ENCODE assay signal across 8 mouse cellular contexts in the genomic region with DNA sequence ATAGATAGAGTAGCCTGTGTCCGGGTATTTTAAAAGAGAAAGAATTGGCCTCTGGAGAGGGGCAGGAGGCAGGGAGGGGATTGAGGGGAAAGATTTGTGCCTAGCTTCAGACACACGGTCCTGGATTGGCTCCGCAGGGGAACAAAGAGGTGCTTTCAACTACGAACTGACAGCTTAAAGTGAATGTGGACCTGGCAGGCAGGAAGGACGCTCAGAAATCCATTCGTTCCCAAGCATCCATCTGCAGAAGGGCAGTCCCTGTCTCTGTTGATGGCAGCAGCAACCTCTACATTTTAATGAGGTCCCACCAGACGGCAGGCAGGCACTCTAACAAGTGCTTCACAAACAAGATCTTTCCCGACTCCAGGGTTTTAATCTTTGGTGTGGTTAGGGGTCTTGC. TPM values are rescaled to one million over a fixed set of nuclear protein-coding genes. Genes with fewer than 3 reads are reported as not detected.
A peak's percentile ranks its signal among the peaks of the same experiment; 100 is the strongest.
DNase-seq lines count a peak whose midpoint lies in the region; ATAC-seq and TF ChIP-seq lines count a peak whose summit lies in the region.

No protein-coding gene starts in this region.

- TF ChIP-seq CTCF in left cerebral cortex, adult 2 months (IDR thresholded peaks at IDR 0.05), result no peak

- H3K27ac ChIP-seq in left cerebral cortex, adult 2 months, result peak overlapping the region; percentile 36; the same call in 1 of the 2 replicates
- peak overlapping the region; percentile 77 for H3K27ac ChIP-seq in embryonic facial prominence, embryonic 10.5 days (replicated peaks)
- no peak overlapping the region for H3K27ac ChIP-seq in heart, embryonic 12.5 days (ENCODE audit: poor library complexity, severe bottlenecking)
- H3K27ac ChIP-seq in liver, embryonic 11.5 days (ENCODE audit: low read depth, low read length), result no peak overlapping the region

- intact Hi-C loops in left cerebral cortex, adult 2 months (cut with DNase I), result no loop called here
- intact Hi-C loops in gastrocnemius, postnatal 36 days (cut with DNase I), result no loop called here

- peak overlapping the region; percentile 46 for H3K4me3 ChIP-seq in left cerebral cortex, adult 2 months
- H3K4me3 ChIP-seq in embryonic facial prominence, embryonic 10.5 days, result peak overlapping the region; percentile 50
- peak overlapping the region; percentile 50 for H3K4me3 ChIP-seq in heart, embryonic 12.5 days
- H3K4me3 ChIP-seq in liver, embryonic 11.5 days (ENCODE audit: low read depth, low read length), result peak overlapping the region; percentile 35; the same call in 1 of the 2 replicates

- DNase-seq in left cerebral cortex, adult 2 months (ENCODE audit: extremely low spot score in 1 of 2, low spot score in 2 of 2), result no peak
- DNase-seq in left cerebral cortex, adult 18-20 months (ENCODE audit: low spot score in 2 of 2), result no peak
- peak; percentile 40 for DNase-seq in embryonic facial prominence, embryonic 10.5 days (ENCODE audit: low spot score)
- DNase-seq in liver, embryonic 11.5 days (ENCODE audit: low spot score), result no peak
- peak; percentile 42 for DNase-seq in retina, embryonic 14.5 days (ENCODE audit: low spot score)
- DNase-seq in ovary, postnatal 14 days (ENCODE audit: low spot score), result no peak
- no peak for DNase-seq in gastrocnemius, postnatal 36 days

- no peaks in the 10 kb centered on the region for H3K36me3 ChIP-seq in embryonic facial prominence, embryonic 10.5 days (replicated peaks)
- H3K36me3 ChIP-seq in heart, embryonic 12.5 days, result no peaks in the 10 kb centered on the region
- H3K36me3 ChIP-seq in liver, embryonic 11.5 days (ENCODE audit: control insufficient read depth, insufficient read depth, low read length), result no peaks in the 10 kb centered on the region

- H3K4me2 ChIP-seq in heart, embryonic 12.5 days, result peak overlapping the region; percentile 85
- H3K4me2 ChIP-seq in liver, embryonic 11.5 days, result peak overlapping the region; percentile 69

- H3K9me3 ChIP-seq in embryonic facial prominence, embryonic 10.5 days, result no peaks in the 10 kb centered on the region
- no peaks in the 10 kb centered on the region for H3K9me3 ChIP-seq in heart, embryonic 12.5 days (replicated peaks)
- H3K9me3 ChIP-seq in liver, embryonic 11.5 days (ENCODE audit: control insufficient read depth, low read length), result no peaks in the 10 kb centered on the region

- H3K4me1 ChIP-seq in embryonic facial prominence, embryonic 10.5 days, result peaks cover 16% of the 10 kb centered on the region
- peaks cover 12% of the 10 kb centered on the region for H3K4me1 ChIP-seq in heart, embryonic 12.5 days (replicated peaks)
- H3K4me1 ChIP-seq in liver, embryonic 11.5 days (replicated peaks; ENCODE audit: control insufficient read depth, insufficient read depth, low read length), result no peaks in the 10 kb centered on the region

- H3K27me3 ChIP-seq in embryonic facial prominence, embryonic 10.5 days (replicated peaks; ENCODE audit: low read depth, poor library complexity, severe bottlenecking), result peaks cover 13% of the 10 kb centered on the region
- no peaks in the 10 kb centered on the region for H3K27me3 ChIP-seq in heart, embryonic 12.5 days (replicated peaks)
- peaks cover 6% of the 10 kb centered on the region; the same call in 1 of the 2 replicates for H3K27me3 ChIP-seq in liver, embryonic 11.5 days (replicated peaks; ENCODE audit: control insufficient read depth, insufficient read depth, low read length)

- H3K9ac ChIP-seq in heart, embryonic 12.5 days, result peak overlapping the region; percentile 63
- H3K9ac ChIP-seq in liver, embryonic 11.5 days (ENCODE audit: low read depth, low read length), result no peak overlapping the region

- WGBS in embryonic facial prominence, embryonic 10.5 days, result 3% methylated on average over 8 of the region's 8 CpGs
- WGBS in heart, embryonic 12.5 days, result 3% methylated on average over 8 of the region's 8 CpGs
- 11% methylated on average over 8 of the region's 8 CpGs for WGBS in liver, embryonic 11.5 days

- peak; percentile 63; the same call in 1 of the 2 replicates for ATAC-seq in heart, embryonic 12.5 days (ENCODE audit: insufficient number of reproducible peaks, low FRiP score)
- ATAC-seq in liver, embryonic 11.5 days (replicated peaks; ENCODE audit: low FRiP score), result no peak

RNA-seq across cellular contexts. Expression of a gene that starts 40.3 kb away (rescaled TPM):
- 10 to 100 TPM; 25.5 to 29.5 TPM for total RNA-seq in left cerebral cortex, adult 2 months (2021)
- 10 to 100 TPM; 30.2 to 31.1 TPM for total RNA-seq in left cerebral cortex, adult 18-20 months (2021)
- 98.5 and 99.8 TPM in 2 replicates for polyA plus RNA-seq in embryonic facial prominence, embryonic 10.5 days (2016; fragmentation: Nextera tagmentation; extraction: Ambion mirVana)
- polyA plus RNA-seq in heart, embryonic 12.5 days (2016; fragmentation: Nextera tagmentation; extraction: Ambion mirVana), result 117 and 121 TPM in 2 replicates
- 71.2 and 82.3 TPM in 2 replicates for polyA plus RNA-seq in liver, embryonic 11.5 days (2014; fragmentation: Nextera tagmentation; extraction: Ambion mirVana)
- 10 to 100 TPM; 39.5 to 44.0 TPM for total RNA-seq in gastrocnemius, postnatal 36 days (2021)

RNA-seq across cellular contexts. Expression of a gene that starts 47.8 kb away (rescaled TPM):
- 10 to 100 TPM; 54.2 to 56.7 TPM for total RNA-seq in left cerebral cortex, adult 2 months (2021)
- 10 to 100 TPM; 55.5 to 57.8 TPM for total RNA-seq in left cerebral cortex, adult 18-20 months (2021)
- polyA plus RNA-seq in embryonic facial prominence, embryonic 10.5 days (2016; fragmentation: Nextera tagmentation; extraction: Ambion mirVana), result 48.5 and 56.7 TPM in 2 replicates
- 42.1 and 44.3 TPM in 2 replicates for polyA plus RNA-seq in heart, embryonic 12.5 days (2016; fragmentation: Nextera tagmentation; extraction: Ambion mirVana)
- 43.9 and 48.9 TPM in 2 replicates for polyA plus RNA-seq in liver, embryonic 11.5 days (2014; fragmentation: Nextera tagmentation; extraction: Ambion mirVana)
- total RNA-seq in gastrocnemius, postnatal 36 days (2021), result 10 to 100 TPM; 25.2 to 32.2 TPM

Comparison
In these comparisons a context has a peak if more than half of its experiments do, and no peak if none do; other contexts are left out.
1. DNase-seq: peak in embryonic facial prominence, embryonic 10.5 days (single experiment) and retina, embryonic 14.5 days (single experiment); none in left cerebral cortex, adult 2 months (0 of 2), left cerebral cortex, adult 18-20 months (0 of 2), liver, embryonic 11.5 days (single experiment), ovary, postnatal 14 days (single experiment) and gastrocnemius, postnatal 36 days (0 of 2).
2. H3K27ac ChIP-seq: peak in left cerebral cortex, adult 2 months (single experiment) and embryonic facial prominence, embryonic 10.5 days (single experiment); none in heart, embryonic 12.5 days (single experiment) and liver, embryonic 11.5 days (single experiment).
3. Peak in every context shown above with its lines, with median percentiles within 50 percentile points of each other: H3K4me3 ChIP-seq.